Mouse (Mus musculus) cerebellum, adult 9-10 months (tissue): Measurements from ENCODE around the gene Vmn1r45.
"Not testable (repeated sequence)": the region's sequence is repeated elsewhere in the genome, so short reads cannot be mapped to it uniquely, and the experiment has no call there.

Experiments used
- DNase-seq: peaks from one replicate; pipeline ENCODE4 v3.0.0; 2022

Gene Vmn1r45

DNA sequence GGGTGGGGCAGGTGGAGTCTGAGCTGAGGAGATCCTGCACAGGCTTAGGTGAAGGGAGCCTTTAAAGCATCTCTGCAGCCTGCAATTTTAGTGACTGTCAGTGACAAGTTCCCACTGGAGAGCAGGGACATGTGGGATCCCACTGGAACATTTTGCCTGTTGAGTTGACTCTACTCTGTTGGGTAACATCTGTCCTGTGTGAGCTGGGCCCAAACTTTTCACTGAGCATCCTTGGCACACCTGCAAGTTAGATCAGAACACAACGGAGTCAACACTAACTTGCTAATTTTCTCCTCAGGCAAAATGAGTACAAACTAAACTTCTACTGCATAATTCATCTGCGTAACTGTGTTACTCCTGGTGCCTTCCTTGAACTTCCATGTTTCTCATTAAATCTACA lies at the start of gene Vmn1r45:
TSS of gene Vmn1r45 (minus strand) at position 101 of the 400 bp plus-strand sequence.
- not testable (repeated sequence) for DNase-seq

GRCm38 (mm10) chr6:89985989-89986388 lies 45.6 kb upstream of the Vmn1r45 start:
- DNase-seq: no peak

DNA sequence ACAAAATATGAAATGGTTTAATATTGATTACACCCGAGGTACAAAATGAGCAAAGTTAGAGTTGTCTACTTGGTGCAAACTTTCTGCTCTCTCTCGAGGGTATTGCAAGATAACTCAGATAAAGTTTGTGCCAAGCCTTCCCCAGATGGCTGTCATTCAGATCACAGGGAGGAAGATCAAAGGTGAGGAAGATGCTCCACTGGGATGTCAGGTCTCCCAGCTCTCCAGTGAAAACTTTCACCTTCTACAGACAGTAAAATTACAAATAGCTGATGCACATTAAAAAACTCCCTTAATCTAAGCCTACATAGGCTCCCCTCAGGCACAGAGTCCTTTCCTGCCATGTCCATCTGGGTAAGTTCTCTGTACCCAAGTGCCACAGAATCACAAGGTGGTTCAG lies 28.6 kb upstream of the Vmn1r45 start, which contains the start of gene Vmn1r46:
TSS of gene Vmn1r46 (plus strand) at position 301 of the 400 bp plus-strand sequence.
- DNase-seq: no peak

GRCm38 (mm10) chr6:89966341-89966740 lies 25.9 kb upstream of the Vmn1r45 start:
- DNase-seq: no peak

- no peak for DNase-seq
Observed at GRCm38 (mm10) chr6:89953556-89953955, 13.2 kb upstream of the Vmn1r45 start.

- no peak for DNase-seq
Observed at GRCm38 (mm10) chr6:89940926-89941325, 528 bp upstream of the Vmn1r45 start.

- no peak for DNase-seq
Observed at GRCm38 (mm10) chr6:89883812-89884211, 56.6 kb downstream of the Vmn1r45 start.

- no peak for DNase-seq
Observed at GRCm38 (mm10) chr6:89883360-89883759, 57.0 kb downstream of the Vmn1r45 start, which contains the start of gene Vmn1r44. Vmn1r44 (plus strand) TSS chr6:89883660.
